Mouse (Mus musculus) testis, adult 2 months (tissue): Measurements from ENCODE around the gene Lmo2.

ENCODE experiments used
- CTCF ChIP-seq: fragments of 200-500 bp; IDR thresholded peaks from 2 replicates; pipeline ENCODE4 v1.5.1; 2012; ENCODE audit warnings: low read depth, mild to moderate bottlenecking, inconsistent platforms, low read length, moderate library complexity; ENCODE audit not compliant: control insufficient read depth, insufficient read depth, insufficient replicate concordance
- POLR2A ChIP-seq: fragments of 200-500 bp; IDR thresholded peaks from 2 replicates; pipeline ENCODE4 v1.6.1; 2012; ENCODE audit warnings: low read depth, mild to moderate bottlenecking, inconsistent platforms, low read length, moderate library complexity; ENCODE audit not compliant: control insufficient read depth

DNA sequence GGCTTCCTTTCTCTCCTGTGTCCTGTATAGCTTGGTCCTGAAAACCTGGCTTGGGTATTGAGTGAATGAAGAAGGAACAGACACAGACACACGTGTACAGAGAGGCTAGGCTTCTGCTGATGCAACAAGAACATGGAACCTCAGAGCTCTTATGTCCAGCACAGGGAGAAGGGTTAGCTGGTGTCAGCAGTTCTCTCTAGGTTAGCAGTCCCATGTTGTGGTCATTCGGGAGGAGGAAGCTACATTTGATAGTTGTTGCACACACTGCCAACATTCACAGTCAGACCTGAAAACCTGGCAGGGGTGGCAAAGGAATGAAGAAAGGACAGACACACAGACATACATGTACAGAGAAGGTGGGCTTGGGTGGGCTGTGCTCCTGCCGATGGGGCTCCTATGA lies 2.1 kb upstream of the Lmo2 start:
- no peak for TF ChIP-seq CTCF
- no peak for TF ChIP-seq POLR2A
